Mouse (Mus musculus) T-helper 2 cell (primary cell): Measurements from ENCODE around the gene Gm20388.

Experiments used
- in situ Hi-C: fragments of 300-600 bp; cut with MboI, MseI; formaldehyde crosslinking; loops from one replicate; pipeline ENCODE4 v1.15.1; 2025; ENCODE audit warnings: high pct_unique_total_duplicates

Gm20388 gene

GRCm38 (mm10) chr8:122273152-122273551 lies 2362.5 kb downstream of the Gm20388 start:
- in situ Hi-C loops, result loop anchor here (5.0 kb wide), 2 partner anchors 59 to 99 kb away; no protein-coding TSS in a partner anchor

- in situ Hi-C loops, result loop anchor here (5.0 kb wide), 2 partner anchors 58 to 98 kb away; no protein-coding TSS in a partner anchor
Measured at GRCm38 (mm10) chr8:122273826-122274225, 2363.2 kb downstream of the Gm20388 start.

GRCm38 (mm10) chr8:122274651-122275391 lies 2364.2 kb downstream of the Gm20388 start:
- in situ Hi-C loops, result loop anchor here (5.0 kb wide), 2 partner anchors 57 to 97 kb away; no protein-coding TSS in a partner anchor

GRCm38 (mm10) chr8:122276308-122276707 lies 2365.7 kb downstream of the Gm20388 start:
- in situ Hi-C loops, result no loop called here

- in situ Hi-C loops, result no loop called here
Measured at GRCm38 (mm10) chr8:122277204-122277995, 2366.8 kb downstream of the Gm20388 start.

GRCm38 (mm10) chr8:122280156-122280555 lies 2369.5 kb downstream of the Gm20388 start:
- in situ Hi-C loops, result no loop called here

- in situ Hi-C loops, result no loop called here
Measured at GRCm38 (mm10) chr8:122280588-122281316, 2370.1 kb downstream of the Gm20388 start.

GRCm38 (mm10) chr8:122281317-122282034 lies 2370.8 kb downstream of the Gm20388 start:
- in situ Hi-C loops, result no loop called here

- in situ Hi-C loops, result no loop called here
Measured at GRCm38 (mm10) chr8:122282035-122282358, 2371.4 kb downstream of the Gm20388 start, which contains the start of gene Zfpm1. Gene Zfpm1 (plus strand): TSS chr8:122282141.

- in situ Hi-C loops, result no loop called here
Measured at GRCm38 (mm10) chr8:122282501-122283355, 2372.1 kb downstream of the Gm20388 start.

- in situ Hi-C loops, result no loop called here
Measured at GRCm38 (mm10) chr8:122283356-122284202, 2372.9 kb downstream of the Gm20388 start.

- in situ Hi-C loops, result no loop called here
Measured at GRCm38 (mm10) chr8:122284203-122284658, 2373.6 kb downstream of the Gm20388 start.

- in situ Hi-C loops, result no loop called here
Measured at GRCm38 (mm10) chr8:122284659-122285261, 2374.1 kb downstream of the Gm20388 start.

- in situ Hi-C loops, result no loop called here
Measured at GRCm38 (mm10) chr8:122285727-122286126, 2375.1 kb downstream of the Gm20388 start.

GRCm38 (mm10) chr8:122286899-122287298 lies 2376.3 kb downstream of the Gm20388 start:
- in situ Hi-C loops, result no loop called here

GRCm38 (mm10) chr8:122287742-122288141 lies 2377.1 kb downstream of the Gm20388 start:
- in situ Hi-C loops, result no loop called here

- in situ Hi-C loops, result no loop called here
Measured at GRCm38 (mm10) chr8:122288344-122288743, 2377.7 kb downstream of the Gm20388 start.

- in situ Hi-C loops, result no loop called here
Measured at GRCm38 (mm10) chr8:122291075-122291474, 2380.4 kb downstream of the Gm20388 start.

- in situ Hi-C loops, result no loop called here
Measured at GRCm38 (mm10) chr8:122291549-122291948, 2380.9 kb downstream of the Gm20388 start.
